Mouse (Mus musculus) intestine, embryonic 15.5 days (tissue): ENCODE measurements at regions not wholly inside any gene's neighbourhood (a gene's known extent, or its start where the extent isn't known, plus 50 kb on each side); places are given as distances from the start of the nearest gene placed in this dataset.

Experiments used
- ATAC-seq: fragments of 200-750 bp; cut with Nextera tagmentation; 2 replicates; pipeline ENCODE4 v1.8.0; 2017; ENCODE audit warnings: moderate TSS enrichment, moderate library complexity
- H3K27ac ChIP-seq: fragments of 300-500 bp; sonication (generic); 2 replicates; pipeline ENCODE4 v1.5.1; 2015; ENCODE audit warnings: mild to moderate bottlenecking, inconsistent platforms
- H3K27me3 ChIP-seq: fragments of 300-500 bp; sonication (generic); replicated peaks from 2 replicates; pipeline ENCODE4 v1.6.1; 2015; ENCODE audit warnings: inconsistent platforms
- H3K36me3 ChIP-seq: fragments of 300-500 bp; sonication (generic); 2 replicates; pipeline ENCODE4 v1.6.1; 2015; ENCODE audit warnings: inconsistent platforms
- H3K4me1 ChIP-seq: fragments of 300-500 bp; sonication (generic); replicated peaks from 2 replicates; pipeline ENCODE4 v1.6.1; 2015; ENCODE audit warnings: inconsistent platforms
- H3K4me2 ChIP-seq: fragments of 300-500 bp; sonication (generic); replicated peaks from 2 replicates; pipeline ENCODE4 v1.6.1; 2015; ENCODE audit warnings: mild to moderate bottlenecking, inconsistent platforms
- H3K4me3 ChIP-seq: fragments of 300-500 bp; sonication (generic); replicated peaks from 2 replicates; pipeline ENCODE4 v1.5.1; 2015; ENCODE audit warnings: inconsistent platforms
- H3K9ac ChIP-seq: fragments of 300-500 bp; sonication (generic); 2 replicates; pipeline ENCODE4 v1.6.1; 2015; ENCODE audit warnings: inconsistent platforms
- H3K9me3 ChIP-seq: fragments of 300-500 bp; sonication (generic); 2 replicates; pipeline ENCODE4 v1.6.1; 2016; ENCODE audit warnings: inconsistent platforms
- WGBS: fragments of 180-500 bp; shearing (Covaris S2); methylation state at CpG from one replicate; pipeline ENCODE4 v1.1.7; 2015; 5-methylcytosine and 5-hydroxymethylcytosine counted together

GRCm38 (mm10) chr2:157633286-157633685 is 62.2 kb upstream of the Blcap start:
- no peaks in the 10 kb centered on the region for H3K27me3 ChIP-seq
- H3K36me3 ChIP-seq = no peaks in the 10 kb centered on the region
- no peak overlapping the region for H3K9ac ChIP-seq
- H3K27ac ChIP-seq = no peak overlapping the region
- WGBS = 54% methylated on average over 7 of the region's 7 CpGs
- H3K4me3 ChIP-seq = no peak overlapping the region
- ATAC-seq = no peak
- no peaks in the 10 kb centered on the region for H3K9me3 ChIP-seq
- no peaks in the 10 kb centered on the region for H3K4me1 ChIP-seq
- H3K4me2 ChIP-seq = no peak overlapping the region

- Histone ChIP-seq H3K4me3 (no peak overlapping the region), H3K36me3 (no peaks in the 10 kb centered on the region), H3K27me3 (no peaks in the 10 kb centered on the region), H3K9me3 (no peaks in the 10 kb centered on the region), H3K27ac (no peak overlapping the region), H3K4me1 (no peaks in the 10 kb centered on the region), H3K4me2 (no peak overlapping the region), H3K9ac (no peak overlapping the region)
- ATAC-seq = peak; percentile 41; the same call in 1 of the 2 replicates
- WGBS = 6% methylated on average over 14 of the region's 14 CpGs
Observed at GRCm38 (mm10) chr2:157635670-157636069, 64.6 kb upstream of the Blcap start.

- H3K4me3 ChIP-seq = no peak overlapping the region
- H3K9ac ChIP-seq = no peak overlapping the region
- H3K9me3 ChIP-seq = no peaks in the 10 kb centered on the region
- no peak overlapping the region for H3K4me2 ChIP-seq
- WGBS = 41% methylated on average over 4 of the region's 4 CpGs
- ATAC-seq = peak; percentile 68; the same call in 1 of the 2 replicates
- H3K4me1 ChIP-seq = no peaks in the 10 kb centered on the region
- H3K36me3 ChIP-seq = no peaks in the 10 kb centered on the region
- H3K27ac ChIP-seq = no peak overlapping the region
- no peaks in the 10 kb centered on the region for H3K27me3 ChIP-seq
Observed at GRCm38 (mm10) chr2:157640873-157641272, 69.8 kb upstream of the Blcap start.

GRCm38 (mm10) chr2:157663584-157664375 is 73.4 kb upstream of the Ctnnbl1 start:
- H3K4me3 ChIP-seq = no peak overlapping the region
- H3K9ac ChIP-seq = no peak overlapping the region
- ATAC-seq = no peak
- H3K27me3 ChIP-seq = no peaks in the 10 kb centered on the region; the same call in 1 of the 2 replicates
- 21% methylated on average over 20 of the region's 20 CpGs for WGBS
- no peaks in the 10 kb centered on the region for H3K9me3 ChIP-seq
- H3K4me2 ChIP-seq = no peak overlapping the region
- H3K36me3 ChIP-seq = no peaks in the 10 kb centered on the region
- H3K27ac ChIP-seq = no peak overlapping the region
- H3K4me1 ChIP-seq = no peaks in the 10 kb centered on the region

- H3K27me3 ChIP-seq = no peaks in the 10 kb centered on the region; the same call in 1 of the 2 replicates
- H3K4me1 ChIP-seq = no peaks in the 10 kb centered on the region
- H3K36me3 ChIP-seq = no peaks in the 10 kb centered on the region
- H3K4me3 ChIP-seq = no peak overlapping the region
- 48% methylated on average over 6 of the region's 6 CpGs for WGBS
- H3K4me2 ChIP-seq = no peak overlapping the region
- no peak overlapping the region for H3K27ac ChIP-seq
- no peak for ATAC-seq
- no peaks in the 10 kb centered on the region for H3K9me3 ChIP-seq
- H3K9ac ChIP-seq = no peak overlapping the region
Observed at GRCm38 (mm10) chr2:157664481-157664880, 72.7 kb upstream of the Ctnnbl1 start.

- no peaks in the 10 kb centered on the region for H3K27me3 ChIP-seq
- WGBS = 56% methylated on average over 2 of the region's 2 CpGs
- H3K4me1 ChIP-seq = no peaks in the 10 kb centered on the region
- ATAC-seq = no peak
- H3K9me3 ChIP-seq = no peaks in the 10 kb centered on the region
- H3K4me3 ChIP-seq = no peak overlapping the region
- H3K9ac ChIP-seq = no peak overlapping the region
- no peak overlapping the region for H3K4me2 ChIP-seq
- no peaks in the 10 kb centered on the region for H3K36me3 ChIP-seq
- H3K27ac ChIP-seq = no peak overlapping the region
Observed at GRCm38 (mm10) chr2:157670191-157670590, 67.0 kb upstream of the Ctnnbl1 start.

GRCm38 (mm10) chr2:157674906-157675305 is 62.3 kb upstream of the Ctnnbl1 start:
- ATAC-seq = no peak
- Histone ChIP-seq H3K27ac (no peak overlapping the region), H3K4me1 (no peaks in the 10 kb centered on the region), H3K9ac (no peak overlapping the region), H3K9me3 (no peaks in the 10 kb centered on the region), H3K4me2 (no peak overlapping the region), H3K27me3 (no peaks in the 10 kb centered on the region), H3K36me3 (no peaks in the 10 kb centered on the region), H3K4me3 (no peak overlapping the region)
- 49% methylated on average over 19 of the region's 19 CpGs for WGBS

GRCm38 (mm10) chr2:157676396-157677176 is 60.6 kb upstream of the Ctnnbl1 start:
- Histone ChIP-seq H3K9me3 (no peaks in the 10 kb centered on the region), H3K4me3 (no peak overlapping the region), H3K4me2 (no peak overlapping the region), H3K4me1 (no peaks in the 10 kb centered on the region), H3K9ac (no peak overlapping the region), H3K27ac (no peak overlapping the region), H3K36me3 (no peaks in the 10 kb centered on the region), H3K27me3 (no peaks in the 10 kb centered on the region)
- ATAC-seq = no peak
- 39% methylated on average over 10 of the region's 10 CpGs for WGBS

GRCm38 (mm10) chr2:157677262-157677661 is 59.9 kb upstream of the Ctnnbl1 start:
- H3K27ac ChIP-seq = no peak overlapping the region

GRCm38 (mm10) chr2:157681931-157682330 is 55.3 kb upstream of the Ctnnbl1 start:
- no peaks in the 10 kb centered on the region for H3K36me3 ChIP-seq
- H3K9ac ChIP-seq = no peak overlapping the region
- H3K9me3 ChIP-seq = no peaks in the 10 kb centered on the region
- 80% methylated on average over 7 of the region's 7 CpGs for WGBS
- ATAC-seq = no peak
- no peak overlapping the region for H3K4me2 ChIP-seq
- no peak overlapping the region for H3K27ac ChIP-seq
- H3K4me3 ChIP-seq = no peak overlapping the region
- H3K27me3 ChIP-seq = no peaks in the 10 kb centered on the region
- H3K4me1 ChIP-seq = no peaks in the 10 kb centered on the region

More at GRCm38 (mm10) chr2:157677262-157677661, 59.9 kb upstream of the Ctnnbl1 start:
- WGBS = 17% methylated on average over 7 of the region's 7 CpGs
- ATAC-seq = no peak; the same call in 1 of the 2 replicates
- Histone ChIP-seq H3K4me2 (no peak overlapping the region), H3K9ac (no peak overlapping the region), H3K4me1 (no peaks in the 10 kb centered on the region), H3K36me3 (no peaks in the 10 kb centered on the region), H3K27me3 (no peaks in the 10 kb centered on the region), H3K9me3 (no peaks in the 10 kb centered on the region), H3K4me3 (no peak overlapping the region)
